Mouse (Mus musculus) testis, adult 2 months (tissue): ENCODE results near the gene Bdkrb1.

ENCODE experiments used
- CTCF ChIP-seq: fragments of 200-500 bp; IDR thresholded peaks from 2 replicates; pipeline ENCODE4 v1.5.1; 2012; ENCODE audit warnings: low read depth, mild to moderate bottlenecking, inconsistent platforms, low read length, moderate library complexity; ENCODE audit not compliant: control insufficient read depth, insufficient read depth, insufficient replicate concordance
- POLR2A ChIP-seq: fragments of 200-500 bp; IDR thresholded peaks from 2 replicates; pipeline ENCODE4 v1.6.1; 2012; ENCODE audit warnings: low read depth, mild to moderate bottlenecking, inconsistent platforms, low read length, moderate library complexity; ENCODE audit not compliant: control insufficient read depth

GRCm38 (mm10) chr12:105583484-105583883 is 19.4 kb upstream of the Bdkrb1 start:
- TF ChIP-seq CTCF = no peak
- no peak for TF ChIP-seq POLR2A
